Mouse (Mus musculus) forebrain, embryonic 16.5 days (tissue): ENCODE measurements around the gene Olfr960. TPM values are rescaled to one million over a fixed set of nuclear protein-coding genes. Genes with fewer than 3 reads are reported as not detected.

ENCODE experiments used
- polyA plus RNA-seq: library from polyadenylated mRNA; unstranded; fragments of >200 nt; fragmentation: Nextera tagmentation; extraction: Ambion mirVana; gene quantifications from 2 replicates; pipeline ENCODE4 v1.2.1, GENCODE M21; 2015

The Olfr960 gene
- polyA plus RNA-seq, 1 experiment from 2014 or later, result not detected

Other genes with a start within 250 kb of the Olfr960 start
- not detected in 2 replicates for gene Olfr951, start 234.0 kb upstream of the Olfr960 start, polyA plus RNA-seq
- gene Olfr952, start 194.2 kb upstream of the Olfr960 start, polyA plus RNA-seq, result not detected in 2 replicates
- gene Olfr954, start 164.7 kb upstream of the Olfr960 start, polyA plus RNA-seq, result not detected in 2 replicates
- gene Olfr955, start 149.4 kb upstream of the Olfr960 start, polyA plus RNA-seq, result not detected in 2 replicates
- gene Olfr44, start 127.4 kb upstream of the Olfr960 start, polyA plus RNA-seq, result not detected in 2 replicates
- gene Olfr957, start 105.6 kb upstream of the Olfr960 start, polyA plus RNA-seq, result not detected in 2 replicates
- not detected in 2 replicates for gene Olfr958, start 67.3 kb upstream of the Olfr960 start, polyA plus RNA-seq
- not detected in 2 replicates for gene Olfr959, start 45.8 kb upstream of the Olfr960 start, polyA plus RNA-seq
- 36.8 and 73.0 TPM in 2 replicates for gene AW551984, start 17.0 kb upstream of the Olfr960 start, polyA plus RNA-seq
- gene Olfr148, start 10.7 kb upstream of the Olfr960 start, polyA plus RNA-seq, result not detected in 2 replicates
- not detected in 2 replicates for gene Olfr961, start 23.7 kb downstream of the Olfr960 start, polyA plus RNA-seq
- not detected in 2 replicates for gene Olfr963, start 45.8 kb downstream of the Olfr960 start, polyA plus RNA-seq
- gene Olfr149, start 85.7 kb downstream of the Olfr960 start, polyA plus RNA-seq, result not detected in 2 replicates
- gene Olfr965, start 90.0 kb downstream of the Olfr960 start, polyA plus RNA-seq, result not detected in 2 replicates
- gene Olfr150, start 109.6 kb downstream of the Olfr960 start, polyA plus RNA-seq, result not detected in 2 replicates
- not detected in 2 replicates for gene Olfr967, start 124.9 kb downstream of the Olfr960 start, polyA plus RNA-seq
- gene Olfr968, start 161.9 kb downstream of the Olfr960 start, polyA plus RNA-seq, result not detected in 2 replicates
- not detected in 2 replicates for gene Olfr969, start 169.6 kb downstream of the Olfr960 start, polyA plus RNA-seq
- gene Olfr970, start 187.5 kb downstream of the Olfr960 start, polyA plus RNA-seq, result not detected in 2 replicates
- gene Olfr971, start 215.5 kb downstream of the Olfr960 start, polyA plus RNA-seq, result not detected in 2 replicates
- not detected in 2 replicates for gene Olfr972, start 245.0 kb downstream of the Olfr960 start, polyA plus RNA-seq